Mouse (Mus musculus) heart, postnatal 0 days (tissue): ENCODE measurements around the gene Ptges2. TPM values are rescaled to one million over a fixed set of nuclear protein-coding genes. Genes with fewer than 3 reads are reported as not detected.

ENCODE experiments used
- ATAC-seq: fragments of 200-750 bp; cut with Nextera tagmentation; 2 replicates; pipeline ENCODE4 v1.8.0; 2017; ENCODE audit warnings: low read depth, moderate number of reproducible peaks, moderate library complexity; ENCODE audit not compliant: insufficient read depth
- DNase-seq: peaks from one replicate; pipeline ENCODE4 v3.0.0-alpha.2; 2016; ENCODE audit warnings: low spot score
- H3K27ac ChIP-seq: fragments of 300-500 bp; sonication (generic); 2 replicates; pipeline ENCODE4 v1.5.1; 2014; ENCODE audit warnings: low read depth, mild to moderate bottlenecking
- H3K27me3 ChIP-seq: fragments of 300-500 bp; sonication (generic); 2 replicates; pipeline ENCODE4 v1.6.1; 2014; ENCODE audit warnings: low read length, mixed read lengths; ENCODE audit not compliant: control insufficient read depth, insufficient read depth
- H3K36me3 ChIP-seq: fragments of 300-500 bp; sonication (generic); replicated peaks from 2 replicates; pipeline ENCODE4 v1.6.1; 2014; ENCODE audit warnings: low read length, mixed read lengths; ENCODE audit not compliant: control insufficient read depth, insufficient read depth
- H3K4me1 ChIP-seq: fragments of 300-500 bp; sonication (generic); 2 replicates; pipeline ENCODE4 v1.6.1; 2014; ENCODE audit warnings: antibody characterized with exemption; ENCODE audit not compliant: control insufficient read depth, insufficient read depth
- H3K4me2 ChIP-seq: fragments of 300-500 bp; sonication (generic); 2 replicates; pipeline ENCODE4 v1.6.1; 2014; ENCODE audit warnings: low read depth, mild to moderate bottlenecking, low read length, moderate library complexity
- H3K4me3 ChIP-seq: fragments of 300-500 bp; sonication (generic); 2 replicates; pipeline ENCODE4 v1.5.1; 2014; ENCODE audit warnings: low read depth, low read length
- H3K9ac ChIP-seq: fragments of 300-500 bp; sonication (generic); replicated peaks from 2 replicates; pipeline ENCODE4 v1.6.1; 2014; ENCODE audit warnings: low read depth, low read length, mixed read lengths
- H3K9me3 ChIP-seq: fragments of 300-500 bp; sonication (generic); replicated peaks from 2 replicates; pipeline ENCODE4 v1.6.1; 2016; ENCODE audit warnings: low read length; ENCODE audit not compliant: control insufficient read depth
- CTCF ChIP-seq: IDR thresholded peaks from 2 replicates; pipeline ENCODE4 v1.5.1; 2016; ENCODE audit warnings: antibody characterized with exemption, control low read depth, low read depth
- EP300 ChIP-seq: IDR thresholded peaks from 2 replicates; pipeline ENCODE4 v1.6.1; 2016; ENCODE audit warnings: antibody characterized with exemption, low read depth
- WGBS: fragments of 180-500 bp; shearing (Covaris S2); extraction: QIAGEN DNeasy Blood & Tissue Kit; methylation state at CpG from one replicate; pipeline ENCODE4 v1.1.7; 2014; 5-methylcytosine and 5-hydroxymethylcytosine counted together
- polyA plus RNA-seq: library from polyadenylated mRNA; unstranded; fragments of >200 nt; fragmentation: Nextera tagmentation; extraction: Ambion mirVana; gene quantifications from 2 replicates; pipeline ENCODE4 v1.2.1, GENCODE M21; 2015
- total RNA-seq: library from RNA; depleted of rRNA; stranded (reverse); fragments of >200 nt; gene quantifications from 2 replicates; pipeline ENCODE4 v1.2.3, GENCODE M21; 2014; ENCODE audit warnings: low replicate concordance

Ptges2 gene
- total and polyA plus RNA-seq, 2 experiments from 2014 or later = 33.9 to 65.4 TPM

DNA sequence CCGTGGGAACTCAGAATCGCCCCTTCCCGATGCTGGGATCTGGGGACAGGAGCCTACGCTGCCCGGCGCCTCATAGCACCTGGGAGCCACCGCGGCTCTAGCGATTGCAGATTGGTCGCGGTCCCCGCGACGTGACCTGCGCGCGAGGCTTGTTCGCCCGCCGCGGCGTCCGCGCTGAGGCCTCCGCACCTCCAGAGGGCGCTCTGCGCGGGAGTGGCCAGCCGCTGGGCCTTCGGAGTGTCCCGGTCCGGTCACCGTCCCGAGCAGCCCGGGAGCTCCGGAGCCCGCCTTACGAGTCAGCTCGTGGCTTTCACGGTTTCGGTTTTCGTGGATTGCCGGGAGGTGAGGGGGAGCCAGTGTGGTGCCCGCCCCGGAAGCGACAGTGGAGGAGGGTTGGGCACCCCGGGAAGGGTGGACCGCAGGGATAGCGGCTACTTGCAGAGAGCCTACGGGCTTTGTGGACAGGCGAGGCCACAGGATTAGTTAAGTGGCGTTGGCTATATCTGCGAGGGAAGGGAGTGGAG, 32.8 kb upstream of the Ptges2 start:
- Histone ChIP-seq H3K27me3 (no peaks in the 10 kb centered on the region), H3K4me1 (peaks cover 5% of the 10 kb centered on the region), H3K9ac (peak overlapping the region; percentile 72), H3K4me2 (peak overlapping the region; percentile 69), H3K9me3 (no peaks in the 10 kb centered on the region), H3K4me3 (peak overlapping the region; percentile 61), H3K27ac (peak overlapping the region; percentile 84), H3K36me3 (peaks cover 31% of the 10 kb centered on the region)
- ATAC-seq (peak; percentile 85), DNase-seq (peak; percentile 84)
- under 1% methylated on average over 52 of the region's 53 CpGs for WGBS
- 0 out of 2 replicates have a peak, but pooled peaks have one; percentile 47 for TF ChIP-seq EP300
- TF ChIP-seq CTCF = peak; percentile 77

DNA sequence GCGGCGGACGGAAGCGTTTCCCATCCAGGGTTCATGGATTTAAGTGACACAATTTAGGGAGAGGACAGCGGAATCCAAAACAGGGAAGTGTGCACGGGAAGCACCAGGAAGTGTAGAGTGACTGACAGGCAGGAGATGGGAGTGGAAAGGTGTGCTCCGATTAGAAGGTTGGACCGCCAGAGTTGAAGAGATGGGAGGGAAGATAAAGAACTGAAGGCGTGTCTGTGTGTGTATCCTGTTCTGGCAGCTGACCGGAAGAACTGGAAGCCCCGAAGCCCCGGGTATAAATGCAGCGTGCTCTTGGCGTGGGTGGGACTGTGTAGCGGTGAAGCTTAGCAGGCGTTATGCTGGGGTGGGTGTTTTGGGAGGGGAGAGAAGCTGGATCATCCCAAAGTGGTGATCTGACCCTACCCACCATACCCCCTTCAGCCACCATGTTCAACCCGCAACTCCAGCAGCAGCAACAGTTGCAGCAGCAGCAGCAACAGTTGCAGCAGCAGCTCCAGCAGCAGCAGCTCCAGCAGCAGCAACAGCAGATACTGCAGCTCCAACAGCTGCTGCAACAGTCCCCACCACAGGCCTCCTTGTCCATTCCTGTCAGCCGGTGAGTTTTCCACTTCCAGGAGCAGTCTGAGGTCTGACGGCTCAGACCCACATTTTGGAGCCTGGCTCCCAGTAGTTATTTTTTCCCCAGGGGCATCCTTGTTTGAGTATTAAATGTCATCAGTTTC, 32.2 kb upstream of the Ptges2 start:
- Histone ChIP-seq H3K4me2 (peak overlapping the region; percentile 69), H3K36me3 (peaks cover 37% of the 10 kb centered on the region), H3K27me3 (no peaks in the 10 kb centered on the region), H3K9me3 (no peaks in the 10 kb centered on the region), H3K4me3 (peak overlapping the region; percentile 61), H3K9ac (peak overlapping the region; percentile 72), H3K4me1 (peaks cover 5% of the 10 kb centered on the region), H3K27ac (peak overlapping the region; percentile 84)
- ATAC-seq (peak; percentile 27), DNase-seq (peak; percentile 40)
- TF ChIP-seq EP300 (no peak), CTCF (no peak)
- 7% methylated on average over 19 of the region's 19 CpGs for WGBS

DNA sequence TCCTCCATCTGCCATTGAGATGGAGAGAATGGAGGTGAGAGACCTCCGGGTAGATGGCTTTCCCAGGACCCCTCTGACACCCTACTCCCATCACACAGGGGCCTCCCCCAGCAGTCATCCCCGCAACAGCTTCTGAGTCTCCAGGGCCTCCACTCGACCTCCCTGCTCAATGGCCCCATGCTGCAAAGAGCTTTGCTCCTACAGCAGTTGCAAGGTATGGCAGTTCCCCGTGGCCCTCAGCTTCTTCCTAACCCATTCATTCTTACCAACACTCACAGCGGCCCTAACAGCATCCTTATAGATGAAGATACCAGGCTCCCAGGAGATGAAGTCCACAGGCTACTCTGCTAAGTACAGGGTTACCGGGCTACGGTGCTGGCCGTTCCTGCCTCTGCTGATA, 31.6 kb upstream of the Ptges2 start:
- ATAC-seq (no peak), DNase-seq (no peak)
- H3K4me1 ChIP-seq = peaks cover 5% of the 10 kb centered on the region
- no peaks in the 10 kb centered on the region for H3K27me3 ChIP-seq
- peaks cover 37% of the 10 kb centered on the region for H3K36me3 ChIP-seq
- H3K9me3 ChIP-seq = no peaks in the 10 kb centered on the region
- TF ChIP-seq EP300 (no peak), CTCF (no peak)
- no peak overlapping the region for H3K4me3 ChIP-seq
- H3K9ac ChIP-seq = peak overlapping the region; percentile 72; the same call in 1 of the 2 replicates
- WGBS = 88% methylated on average over 8 of the region's 8 CpGs
- peak overlapping the region; percentile 69; the same call in 1 of the 2 replicates for H3K4me2 ChIP-seq
- H3K27ac ChIP-seq = no peak overlapping the region; the same call in 1 of the 2 replicates

DNA sequence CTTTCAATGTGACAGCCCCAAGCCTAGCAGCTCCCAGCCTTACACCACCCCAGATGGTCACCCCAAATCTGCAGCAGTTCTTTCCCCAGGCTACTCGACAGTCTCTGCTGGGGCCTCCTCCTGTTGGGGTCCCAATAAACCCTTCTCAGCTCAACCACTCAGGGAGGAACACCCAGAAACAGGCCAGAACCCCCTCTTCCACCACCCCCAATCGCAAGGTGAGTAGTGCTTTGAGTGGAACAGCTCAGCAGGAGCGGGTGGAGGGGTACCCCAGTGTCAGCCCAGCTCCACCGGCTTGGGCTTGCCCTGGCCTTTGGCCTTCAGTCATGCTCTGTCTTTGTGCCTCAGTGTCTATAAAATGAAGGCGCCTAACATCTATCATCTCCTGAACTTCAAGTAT, 28.4 kb upstream of the Ptges2 start:
- TF ChIP-seq EP300 = no peak
- no peak for TF ChIP-seq CTCF
- peaks cover 66% of the 10 kb centered on the region for H3K36me3 ChIP-seq
- ATAC-seq (no peak), DNase-seq (no peak)
- no peaks in the 10 kb centered on the region for H3K9me3 ChIP-seq
- no peaks in the 10 kb centered on the region for H3K27me3 ChIP-seq
- H3K4me1 ChIP-seq = peaks cover 5% of the 10 kb centered on the region
- no peak overlapping the region for H3K4me3 ChIP-seq
- H3K9ac ChIP-seq = no peak overlapping the region
- no peak overlapping the region for H3K27ac ChIP-seq
- 93% methylated on average over 5 of the region's 5 CpGs for WGBS
- H3K4me2 ChIP-seq = no peak overlapping the region

DNA sequence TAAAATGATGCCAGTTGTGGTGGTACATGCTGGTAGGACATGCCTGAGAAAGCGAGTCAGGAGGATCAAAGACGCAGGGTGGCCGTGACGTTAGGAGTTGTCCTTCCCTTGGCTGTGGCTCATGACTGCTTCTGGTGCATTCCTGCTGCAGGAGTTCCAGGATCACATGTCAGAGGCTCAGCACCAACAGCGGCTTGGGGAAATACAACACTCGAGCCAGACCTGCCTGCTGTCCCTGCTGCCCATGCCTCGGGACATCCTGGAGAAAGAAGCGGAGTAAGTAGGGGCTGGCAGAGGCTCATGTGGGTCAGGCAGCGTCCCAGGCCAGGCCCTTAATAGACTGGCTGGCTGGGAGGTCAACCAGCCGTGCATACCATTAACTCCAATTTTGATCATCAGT, 21.5 kb upstream of the Ptges2 start:
- Histone ChIP-seq H3K36me3 (peaks cover 88% of the 10 kb centered on the region), H3K4me1 (no peaks in the 10 kb centered on the region), H3K4me2 (no peak overlapping the region), H3K4me3 (no peak overlapping the region), H3K27me3 (no peaks in the 10 kb centered on the region), H3K9ac (no peak overlapping the region), H3K9me3 (no peaks in the 10 kb centered on the region), H3K27ac (no peak overlapping the region; the same call in 1 of the 2 replicates)
- 58% methylated on average over 10 of the region's 10 CpGs for WGBS
- peak; percentile 34; the same call in 1 of the 2 replicates for ATAC-seq
- no peak for DNase-seq
- no peak for TF ChIP-seq CTCF
- TF ChIP-seq EP300 = no peak
